Mouse (Mus musculus) hindlimb bud, embryonic 11.5 days (tissue): ENCODE data around the gene Mlkl.

Experiments used
- DNase-seq: peaks from one replicate; pipeline ENCODE4 v3.0.0-alpha.2; 2012; ENCODE audit warnings: low read depth, low spot score; ENCODE audit errors: extremely low spot score

Gene Mlkl

GRCm38 (mm10) chr8:111337890-111338347, at the start of gene Mlkl:
TSS of gene Mlkl (minus strand) at chr8:111338177.
- no peak for DNase-seq

GRCm38 (mm10) chr8:111385915-111386314, 47.9 kb upstream of the Mlkl start:
- no peak for DNase-seq

DNA sequence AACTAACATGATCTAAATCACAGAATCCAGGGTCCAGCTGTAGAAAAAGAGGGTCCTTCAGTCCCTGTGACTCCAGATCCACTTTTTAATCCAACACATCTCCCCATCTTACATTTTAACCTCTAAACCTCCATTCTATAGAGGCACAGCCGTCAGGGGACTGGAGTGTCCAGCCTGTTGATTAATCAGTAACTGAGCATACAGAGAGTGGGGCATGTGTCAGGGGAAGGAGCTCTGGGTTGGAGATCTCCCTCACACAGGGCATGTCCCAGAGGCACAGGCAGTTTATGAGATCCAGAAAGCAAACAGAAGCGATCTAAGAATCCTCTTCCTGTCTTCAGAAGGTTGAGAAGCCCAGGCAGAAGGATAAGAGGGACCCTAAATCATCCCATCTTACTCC, 46.7 kb upstream of the Mlkl start:
- DNase-seq: no peak

- DNase-seq: no peak
Observed at GRCm38 (mm10) chr8:111375192-111375591, 37.2 kb upstream of the Mlkl start.

DNA sequence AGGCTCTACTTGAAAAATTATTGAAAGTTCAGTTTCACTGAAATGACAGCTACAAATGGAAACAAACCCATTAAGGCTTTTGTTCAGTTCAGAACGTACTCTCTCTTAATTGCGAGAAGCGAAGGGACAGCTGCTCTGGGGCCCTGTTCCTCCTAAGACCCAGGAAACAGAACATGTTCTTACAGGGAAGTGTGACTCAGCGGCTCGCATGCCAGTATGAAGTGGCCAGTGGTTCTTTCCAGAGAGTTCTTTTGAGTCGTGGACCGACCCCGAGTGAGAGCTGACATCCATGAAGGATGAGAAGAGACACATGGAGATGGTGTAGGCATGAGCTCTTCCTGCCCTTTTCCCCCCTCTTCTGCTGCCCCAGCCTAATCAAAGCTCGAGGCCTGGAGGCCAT, 31.7 kb upstream of the Mlkl start:
- DNase-seq: no peak

DNA sequence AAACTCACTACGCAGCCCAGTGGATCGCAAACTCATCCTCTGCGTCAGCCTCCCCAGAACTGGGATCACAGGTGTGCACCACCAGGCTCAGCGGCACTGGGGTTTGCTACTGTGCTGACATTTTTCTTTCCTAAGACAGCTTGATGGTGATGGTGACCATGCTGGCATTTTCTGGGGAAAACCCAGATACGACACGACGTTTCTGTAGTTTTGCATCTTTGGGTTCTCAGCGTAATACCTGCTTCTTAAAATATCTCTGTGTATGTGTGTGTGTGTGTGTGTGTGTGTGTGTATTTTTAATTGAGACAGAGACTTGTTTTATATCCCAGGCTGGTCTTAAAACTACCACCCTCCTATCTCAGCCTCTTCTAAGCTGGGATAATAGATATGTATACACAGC, 29.4 kb upstream of the Mlkl start:
- no peak for DNase-seq

DNA sequence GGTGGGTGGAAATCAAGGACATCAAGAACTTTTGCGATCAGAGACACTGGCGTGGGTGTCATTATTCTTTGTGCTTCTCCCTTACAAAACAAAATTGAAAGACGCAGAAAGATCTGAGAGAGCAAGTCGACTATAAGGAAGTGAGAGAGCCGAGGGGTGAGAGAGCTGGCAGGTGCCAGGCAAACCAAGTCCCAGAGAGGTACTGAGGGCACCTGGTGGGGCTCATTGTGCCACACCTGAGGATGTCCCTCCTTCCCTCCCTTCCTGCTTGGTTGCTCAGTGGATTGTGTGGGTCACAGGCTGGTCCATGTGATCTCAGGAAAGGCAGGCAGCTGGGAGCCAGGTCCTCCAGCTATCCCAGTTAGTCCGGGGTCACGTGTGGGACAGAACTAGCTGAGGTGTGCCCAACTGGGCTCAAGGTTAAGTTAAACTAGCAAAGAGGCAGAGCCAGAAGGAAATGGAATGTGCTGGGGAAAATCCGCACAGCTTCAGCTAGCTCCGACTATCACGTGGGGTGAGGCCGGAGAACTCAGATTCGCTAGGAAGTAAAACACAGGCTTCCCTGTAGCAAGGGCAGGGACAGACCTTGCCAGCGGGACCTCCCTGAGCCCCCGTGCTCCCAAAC, 28.7 kb upstream of the Mlkl start:
- no peak for DNase-seq

DNA sequence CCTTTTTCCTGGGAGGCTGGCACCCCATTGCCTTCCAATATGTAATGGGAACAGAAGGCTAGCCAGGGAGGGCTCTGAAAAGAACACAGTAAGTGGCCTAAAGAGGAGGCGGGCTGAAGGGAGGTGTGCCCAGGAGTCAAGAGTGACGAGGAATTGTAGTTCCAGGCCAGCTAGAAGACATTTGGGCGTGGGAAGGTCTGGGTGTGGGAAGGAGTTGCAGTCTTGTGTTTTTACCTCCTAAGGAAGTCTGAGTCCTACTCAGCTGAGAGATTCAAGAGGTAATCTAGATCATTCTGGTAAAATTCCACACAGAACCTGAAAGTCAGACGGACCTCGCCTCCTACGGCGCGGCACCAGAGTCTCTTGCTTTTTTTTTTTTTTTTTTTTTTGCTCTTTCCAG, 25.5 kb upstream of the Mlkl start:
- no peak for DNase-seq

DNA sequence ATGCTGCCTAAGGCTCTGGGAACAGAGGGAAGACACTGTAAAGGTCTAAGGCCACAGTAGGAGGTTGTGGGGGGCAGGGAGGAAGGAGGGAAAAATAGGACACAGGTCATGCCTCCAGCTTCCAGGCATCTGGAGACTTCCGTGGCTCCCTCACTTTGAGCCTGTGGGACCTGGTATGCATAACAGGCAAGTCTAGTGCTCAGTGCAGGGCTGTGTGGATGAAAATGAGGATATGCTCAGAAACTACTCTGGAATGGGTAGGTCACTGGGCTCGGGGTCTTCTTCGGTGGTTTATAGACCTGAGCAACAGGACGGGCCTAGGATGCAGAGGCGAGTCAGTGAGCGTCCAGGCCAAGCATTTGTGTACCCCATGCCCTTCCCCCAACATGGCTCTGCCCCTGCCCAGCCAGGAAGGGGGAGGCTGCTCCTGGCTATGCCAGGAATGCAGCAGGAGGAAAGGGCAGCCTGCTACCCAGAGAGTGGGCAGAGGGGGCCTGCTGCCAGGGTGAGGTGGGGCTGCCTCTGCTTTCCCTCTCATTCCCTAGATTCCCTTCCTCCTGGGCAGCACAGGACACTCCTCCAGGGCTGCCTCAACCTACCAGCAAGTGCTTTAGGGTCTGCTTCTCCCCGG, 22.7 kb upstream of the Mlkl start:
- no peak for DNase-seq

DNA sequence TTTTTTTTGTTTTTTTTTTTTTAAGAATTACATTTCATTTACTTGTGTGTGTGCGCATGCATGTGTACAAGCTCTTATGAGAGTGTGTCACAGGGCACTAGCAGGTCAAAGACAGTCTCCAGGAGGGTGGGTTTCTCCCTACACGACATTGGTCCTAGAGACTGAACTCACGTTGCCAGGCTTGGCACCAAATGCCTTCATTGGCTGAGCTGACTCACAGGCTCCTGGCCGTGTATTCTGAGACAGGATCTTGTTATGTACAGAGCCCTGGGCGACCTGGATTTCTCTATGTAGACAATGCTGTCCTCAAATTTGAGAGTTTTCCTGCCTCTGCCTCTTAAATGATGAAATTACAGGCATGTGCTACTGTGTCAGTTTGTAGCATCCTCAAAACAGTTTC, 22.0 kb upstream of the Mlkl start:
- DNase-seq: no peak

- DNase-seq: no peak
Observed at GRCm38 (mm10) chr8:111358905-111359304, 20.9 kb upstream of the Mlkl start.

DNA sequence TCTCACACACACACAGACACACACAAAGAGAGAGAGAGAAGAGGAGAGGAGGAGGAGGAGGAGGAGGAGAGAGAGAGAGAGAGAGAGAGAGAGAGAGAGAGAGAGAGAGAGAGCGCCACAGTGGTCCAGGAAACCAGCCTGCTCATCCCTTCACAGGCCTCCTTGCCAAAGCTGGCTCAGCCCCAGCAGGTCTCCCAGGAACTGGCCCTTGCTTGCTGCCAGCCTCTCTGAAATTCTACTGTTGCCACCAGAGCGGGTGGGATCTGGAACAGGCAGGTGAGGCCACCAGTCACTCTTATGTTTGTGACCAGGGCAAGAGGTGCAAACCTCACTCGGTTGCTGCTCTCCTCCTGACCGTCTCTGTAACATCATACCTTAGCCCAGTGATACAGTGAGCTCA, 19.5 kb upstream of the Mlkl start:
- no peak for DNase-seq

GRCm38 (mm10) chr8:111353497-111353896, 15.5 kb upstream of the Mlkl start:
- DNase-seq: no peak

- no peak for DNase-seq
Observed at GRCm38 (mm10) chr8:111352289-111352688, 14.3 kb upstream of the Mlkl start.

- no peak for DNase-seq
Observed at GRCm38 (mm10) chr8:111350577-111350976, 12.6 kb upstream of the Mlkl start.

- DNase-seq: no peak
Observed at GRCm38 (mm10) chr8:111343225-111343624, 5.2 kb upstream of the Mlkl start.

- no peak for DNase-seq
Observed at GRCm38 (mm10) chr8:111340186-111340585, 2.2 kb upstream of the Mlkl start.

GRCm38 (mm10) chr8:111338370-111339208, 612 bp upstream of the Mlkl start:
- DNase-seq: no peak

GRCm38 (mm10) chr8:111337311-111337889, 577 bp downstream of the Mlkl start:
- no peak for DNase-seq

DNA sequence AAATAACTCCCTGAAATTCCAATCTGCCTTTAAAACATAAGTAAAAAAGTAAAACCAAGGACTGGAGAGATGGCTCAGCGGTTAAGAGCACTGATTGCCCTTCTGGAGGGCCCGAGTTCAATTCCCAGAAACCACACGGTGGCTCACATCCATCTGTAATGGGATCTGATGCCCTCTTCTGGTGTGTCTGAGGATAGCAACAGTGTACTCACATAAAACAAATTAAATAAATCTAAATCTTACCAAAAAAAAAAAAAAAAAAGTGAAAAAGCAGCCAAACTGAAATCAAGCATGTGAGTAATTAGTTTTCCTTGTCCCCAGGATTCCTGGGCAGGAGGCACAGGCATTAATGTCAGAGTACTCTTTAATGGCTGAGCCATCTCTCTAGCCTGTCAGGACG, 1.3 kb downstream of the Mlkl start:
- no peak for DNase-seq

DNA sequence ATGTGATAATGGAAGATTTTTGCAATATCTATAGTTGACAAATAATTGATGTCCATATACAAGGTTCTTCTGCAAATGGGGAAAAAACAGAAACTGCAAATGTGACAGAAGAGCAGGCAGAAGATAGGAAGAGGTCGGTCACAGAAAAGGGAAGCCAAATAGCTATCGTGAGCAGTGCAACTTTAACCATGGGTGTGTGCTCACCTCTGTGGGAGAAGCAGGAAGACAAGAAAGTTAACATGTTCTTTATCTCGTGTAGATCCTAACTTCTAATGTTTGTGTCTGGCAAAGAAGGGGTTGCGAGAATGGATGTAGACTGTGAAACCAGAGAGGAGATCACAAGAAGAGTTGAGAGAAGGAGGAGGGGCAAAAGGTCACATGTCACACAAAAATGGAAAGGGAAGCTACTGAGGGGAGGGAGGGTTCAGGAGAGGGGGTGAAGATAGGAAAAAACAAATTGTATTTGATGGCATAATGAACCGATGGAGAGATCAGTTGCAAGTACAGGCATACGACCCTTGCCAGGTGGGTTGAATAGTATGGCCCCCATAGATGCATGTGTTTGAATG, 12.7 kb downstream of the Mlkl start:
- no peak for DNase-seq
